Mouse (Mus musculus): ENCODE measurements around the gene Atp5g2. TPM values are rescaled to one million over a fixed set of nuclear protein-coding genes. Genes with fewer than 3 reads are reported as not detected.

Atp5g2 gene
- polyA plus RNA-seq, 1 experiment from 2014 or later = 56.4 TPM

DNA sequence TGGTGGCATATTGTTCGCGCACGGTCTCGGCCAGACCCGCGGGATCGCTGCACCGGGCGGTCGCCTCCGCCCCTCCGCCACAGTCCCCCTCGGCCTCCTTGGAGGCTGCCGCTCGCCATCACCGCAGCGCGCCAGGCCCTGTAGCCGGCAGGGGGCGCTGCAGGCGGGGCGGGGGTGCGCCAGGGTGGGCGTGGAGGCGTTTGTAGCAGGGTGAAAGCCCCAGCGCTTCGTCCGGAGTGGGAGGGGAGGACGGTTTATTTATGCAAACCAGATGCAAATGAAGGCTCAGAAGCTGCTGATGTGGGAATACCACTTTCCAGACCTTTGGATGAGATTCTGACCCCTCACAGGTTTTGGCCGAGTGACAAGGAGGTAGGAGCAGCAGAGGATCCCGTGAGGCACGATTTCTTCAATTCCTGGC is 20.8 kb upstream of the Atp5g2 start:
- Histone ChIP-seq H3K36me3 (no peaks in the 10 kb centered on the region), H3K4me2 (peak overlapping the region; percentile 71), H3K4me1 (replicated peaks) (peaks cover 36% of the 10 kb centered on the region), H3K9ac (peak overlapping the region; percentile 73), H3K27ac (peak overlapping the region; percentile 85), H3K9me3 (no peaks in the 10 kb centered on the region), H3K27me3 (peaks cover 70% of the 10 kb centered on the region), H3K4me3 (peak overlapping the region; percentile 47)
- peak; percentile 74 for ATAC-seq (ENCODE audit: low FRiP score)
- WGBS = under 1% methylated on average over 32 of the region's 32 CpGs

- Histone ChIP-seq H3K27ac (peak overlapping the region; percentile 85), H3K27me3 (peaks cover 68% of the 10 kb centered on the region)
- peak; percentile 41; the same call in 1 of the 2 replicates for ATAC-seq (ENCODE audit: low FRiP score)
Measured at GRCm38 (mm10) chr15:102692321-102692804, 20.2 kb upstream of the Atp5g2 start.

DNA sequence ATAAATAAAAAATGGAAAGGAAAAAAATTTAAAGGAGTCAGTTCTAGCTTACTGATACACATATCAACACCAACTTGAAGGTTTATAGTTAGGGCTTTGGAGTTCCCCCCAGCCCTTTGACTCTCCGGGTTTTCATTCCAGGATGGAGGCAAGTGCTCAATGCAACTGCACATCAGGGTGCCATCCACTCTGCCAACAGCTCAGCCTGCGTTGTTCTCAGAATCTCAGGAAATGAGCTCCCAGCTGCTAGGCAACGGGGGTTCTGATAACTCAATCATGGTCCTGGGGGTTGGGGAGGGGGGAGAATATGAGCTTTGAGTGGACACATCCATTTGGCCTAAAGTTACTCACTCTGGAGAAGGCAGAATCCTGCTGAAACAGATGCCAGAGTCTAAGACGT is 13.6 kb upstream of the Atp5g2 start:
- no peak overlapping the region for H3K4me3 ChIP-seq
- peaks cover 40% of the 10 kb centered on the region for H3K27me3 ChIP-seq
- peak; percentile 49; the same call in 1 of the 2 replicates for ATAC-seq (ENCODE audit: low FRiP score)
- no peak overlapping the region for H3K27ac ChIP-seq
- H3K4me1 ChIP-seq (replicated peaks) = peaks cover 18% of the 10 kb centered on the region
- 6% methylated on average over 4 of the region's 4 CpGs for WGBS
- no peak overlapping the region for H3K4me2 ChIP-seq
- H3K9ac ChIP-seq = no peak overlapping the region
- H3K9me3 ChIP-seq = no peaks in the 10 kb centered on the region
- H3K36me3 ChIP-seq = no peaks in the 10 kb centered on the region

More at GRCm38 (mm10) chr15:102692321-102692804, 20.2 kb upstream of the Atp5g2 start:
- H3K4me1 ChIP-seq (replicated peaks) = peaks cover 36% of the 10 kb centered on the region
- peak overlapping the region; percentile 47 for H3K4me3 ChIP-seq
- H3K4me2 ChIP-seq = peak overlapping the region; percentile 71
- H3K9ac ChIP-seq = peak overlapping the region; percentile 73
- 2% methylated on average over 26 of the region's 26 CpGs for WGBS
- no peaks in the 10 kb centered on the region for H3K9me3 ChIP-seq
- H3K36me3 ChIP-seq = no peaks in the 10 kb centered on the region

DNA sequence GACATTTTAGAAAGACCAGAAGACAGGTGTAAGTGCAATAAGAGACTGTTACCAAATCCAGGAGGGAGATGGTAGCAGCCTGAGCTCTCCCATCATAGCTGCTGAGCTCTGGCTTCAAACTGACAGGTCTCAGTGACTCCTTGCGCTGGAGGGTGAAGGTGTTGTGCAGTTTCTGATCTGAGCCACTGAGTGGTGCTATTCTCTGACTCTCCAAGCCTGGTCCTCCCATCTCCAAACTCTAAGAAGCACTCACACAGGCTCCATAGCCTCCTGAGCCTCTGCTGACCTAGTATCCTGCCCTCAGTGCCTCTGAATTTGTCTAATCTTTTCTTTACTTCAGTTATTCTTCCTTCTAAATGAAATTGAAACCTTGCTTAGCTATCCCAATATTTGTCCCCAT is 11.5 kb upstream of the Atp5g2 start:
- peaks cover 18% of the 10 kb centered on the region for H3K4me1 ChIP-seq (replicated peaks)

DNA sequence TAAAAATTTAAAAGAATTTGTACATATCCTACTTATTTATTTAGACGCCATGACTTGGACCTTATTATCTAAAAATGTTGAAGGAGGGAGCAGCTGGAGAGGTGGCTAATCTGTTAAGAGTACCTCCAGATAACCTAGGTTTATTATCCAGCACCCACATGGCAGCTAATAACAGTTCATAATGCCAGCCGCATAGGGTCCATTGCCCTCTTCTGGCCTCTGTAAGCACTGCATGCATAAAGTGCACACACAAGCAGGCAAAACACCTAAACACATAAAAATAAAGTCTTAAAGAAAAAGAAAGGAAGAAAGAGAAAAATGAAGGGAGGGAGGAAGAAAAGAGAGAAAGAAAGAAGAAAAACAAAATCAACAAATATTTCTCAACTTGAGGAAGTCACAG is 4.2 kb upstream of the Atp5g2 start:
- no peaks in the 10 kb centered on the region for H3K27me3 ChIP-seq
- no peak overlapping the region for H3K9ac ChIP-seq
- ATAC-seq (ENCODE audit: low FRiP score) = no peak
- WGBS = 94% methylated on average over 2 of the region's 2 CpGs
- H3K27ac ChIP-seq = no peak overlapping the region
- peaks cover 21% of the 10 kb centered on the region for H3K4me1 ChIP-seq (replicated peaks)
- no peaks in the 10 kb centered on the region for H3K9me3 ChIP-seq
- no peak overlapping the region for H3K4me3 ChIP-seq
- no peaks in the 10 kb centered on the region for H3K36me3 ChIP-seq
- H3K4me2 ChIP-seq = no peak overlapping the region

More for the DNA sequence above, 11.5 kb upstream of the Atp5g2 start:
- H3K4me3 ChIP-seq = no peak overlapping the region
- WGBS = 14% methylated on average over 1 of the region's 1 CpGs
- H3K36me3 ChIP-seq = no peaks in the 10 kb centered on the region
- no peak overlapping the region for H3K27ac ChIP-seq
- H3K27me3 ChIP-seq = peaks cover 28% of the 10 kb centered on the region
- no peaks in the 10 kb centered on the region for H3K9me3 ChIP-seq
- no peak overlapping the region for H3K4me2 ChIP-seq
- ATAC-seq (ENCODE audit: low FRiP score) = no peak
- no peak overlapping the region for H3K9ac ChIP-seq

DNA sequence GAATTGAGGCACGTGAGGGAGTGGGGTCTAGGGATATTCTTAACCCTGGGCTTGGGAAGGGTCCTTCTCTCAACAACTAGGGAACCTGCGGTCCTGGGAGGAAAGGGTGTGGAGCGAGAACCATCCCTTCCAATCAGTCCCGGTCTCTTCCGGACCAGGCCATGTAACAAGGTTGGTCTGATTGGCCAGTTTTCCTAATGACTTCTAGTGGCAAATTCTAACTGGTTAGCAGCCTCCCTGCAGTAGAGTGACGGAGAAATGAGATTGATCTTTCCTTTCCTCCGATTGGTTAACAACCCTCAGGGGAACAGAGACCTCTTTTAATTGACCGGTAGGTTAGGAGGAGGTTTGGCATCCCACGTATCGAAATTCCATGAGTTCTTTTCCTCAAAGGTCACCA is 1.4 kb upstream of the Atp5g2 start:
- peaks cover 33% of the 10 kb centered on the region for H3K4me1 ChIP-seq (replicated peaks)
- H3K9me3 ChIP-seq = no peaks in the 10 kb centered on the region
- WGBS = 3% methylated on average over 10 of the region's 10 CpGs
- peak overlapping the region; percentile 98 for H3K27ac ChIP-seq
- H3K9ac ChIP-seq = peak overlapping the region; percentile 40; the same call in 1 of the 2 replicates
- peak overlapping the region; percentile 22 for H3K4me3 ChIP-seq
- no peaks in the 10 kb centered on the region for H3K36me3 ChIP-seq
- peak; percentile 64 for ATAC-seq (ENCODE audit: low FRiP score)
- H3K27me3 ChIP-seq = no peaks in the 10 kb centered on the region
- peak overlapping the region; percentile 73 for H3K4me2 ChIP-seq

DNA sequence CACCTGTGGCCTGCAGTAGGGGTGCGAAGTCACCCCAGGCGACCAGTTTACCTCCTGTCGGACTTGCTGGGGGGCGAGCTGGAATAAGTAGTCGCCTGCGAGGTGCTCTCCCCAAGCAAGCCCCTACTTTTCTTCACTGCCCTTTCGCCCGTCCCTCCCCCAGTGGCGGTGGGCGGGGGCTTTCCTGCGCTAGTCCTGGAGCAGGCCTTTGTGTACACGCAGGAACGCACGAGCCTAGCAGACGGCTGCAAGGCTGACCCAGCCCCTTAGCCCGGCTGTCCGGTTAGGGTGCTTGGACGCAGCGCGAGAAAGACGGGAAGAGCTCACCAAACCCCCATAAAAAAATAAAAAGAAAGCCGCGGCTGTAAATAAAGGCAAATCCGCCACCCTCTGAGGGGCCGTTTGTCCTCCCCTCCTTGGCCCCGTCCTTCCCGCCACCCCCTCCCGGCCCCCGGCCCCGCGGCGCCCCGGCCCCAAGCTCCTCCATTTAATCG is 384 bp downstream of the Atp5g2 start:
- Histone ChIP-seq H3K9ac (peak overlapping the region; percentile 90), H3K27ac (peak overlapping the region; percentile 98), H3K36me3 (peaks cover 12% of the 10 kb centered on the region), H3K4me1 (replicated peaks) (peaks cover 33% of the 10 kb centered on the region), H3K9me3 (no peaks in the 10 kb centered on the region), H3K4me2 (peak overlapping the region; percentile 73), H3K4me3 (peak overlapping the region; percentile 48), H3K27me3 (no peaks in the 10 kb centered on the region)
- peak; percentile 59 for ATAC-seq (ENCODE audit: low FRiP score)
- under 1% methylated on average over 33 of the region's 34 CpGs for WGBS

GRCm38 (mm10) chr15:102670767-102671575 is 1.2 kb downstream of the Atp5g2 start:
- Histone ChIP-seq H3K27me3 (no peaks in the 10 kb centered on the region), H3K4me3 (peak overlapping the region; percentile 69), H3K4me2 (peak overlapping the region; percentile 77), H3K9me3 (no peaks in the 10 kb centered on the region), H3K9ac (peak overlapping the region; percentile 94), H3K36me3 (peaks cover 20% of the 10 kb centered on the region), H3K4me1 (replicated peaks) (peaks cover 33% of the 10 kb centered on the region), H3K27ac (peak overlapping the region; percentile 98)
- WGBS = under 1% methylated on average over 53 of the region's 53 CpGs
- ATAC-seq (ENCODE audit: low FRiP score) = peak; percentile 89

DNA sequence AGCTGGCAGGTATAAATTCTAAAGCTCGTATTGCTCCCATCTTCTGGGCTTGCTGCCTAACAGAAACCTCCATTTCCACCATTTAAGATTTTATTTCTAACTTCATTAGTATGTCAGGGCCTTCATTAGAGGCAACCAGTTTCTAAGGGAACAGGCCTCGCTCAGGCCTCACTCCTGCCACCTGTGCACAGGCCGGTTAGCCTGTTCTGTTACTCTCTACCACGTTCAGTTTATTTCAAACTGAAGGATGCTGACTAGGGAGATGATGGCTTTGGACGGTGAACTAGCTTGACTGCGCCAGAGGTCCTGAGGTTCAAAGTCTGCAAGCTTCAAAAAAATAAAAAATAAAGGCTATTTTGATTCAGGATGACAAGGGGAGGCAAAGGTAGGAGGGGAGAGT is 1.9 kb downstream of the Atp5g2 start:
- peak overlapping the region; percentile 93 for H3K27ac ChIP-seq
- peak overlapping the region; percentile 77 for H3K4me2 ChIP-seq
- WGBS = 11% methylated on average over 6 of the region's 6 CpGs
- peaks cover 26% of the 10 kb centered on the region for H3K36me3 ChIP-seq
- H3K9ac ChIP-seq = peak overlapping the region; percentile 94
- H3K4me3 ChIP-seq = peak overlapping the region; percentile 69
- ATAC-seq (ENCODE audit: low FRiP score) = 0 out of 2 replicates have a peak, but pooled peaks have one; percentile 6
- peaks cover 33% of the 10 kb centered on the region for H3K4me1 ChIP-seq (replicated peaks)
- H3K9me3 ChIP-seq = no peaks in the 10 kb centered on the region
- H3K27me3 ChIP-seq = no peaks in the 10 kb centered on the region

GRCm38 (mm10) chr15:102669571-102669970 is 2.6 kb downstream of the Atp5g2 start:
- Histone ChIP-seq H3K4me3 (no peak overlapping the region), H3K9ac (0 out of 2 replicates have a peak overlapping the region, but pooled peaks have one; percentile 21), H3K4me2 (peak overlapping the region; percentile 77), H3K4me1 (replicated peaks) (peaks cover 33% of the 10 kb centered on the region), H3K27ac (no peak overlapping the region), H3K27me3 (no peaks in the 10 kb centered on the region), H3K9me3 (no peaks in the 10 kb centered on the region), H3K36me3 (peaks cover 33% of the 10 kb centered on the region)
- no peak for ATAC-seq (ENCODE audit: low FRiP score)
- WGBS = 88% methylated on average over 8 of the region's 8 CpGs

- WGBS = 51% methylated on average over 4 of the region's 4 CpGs
- Histone ChIP-seq H3K36me3 (peaks cover 70% of the 10 kb centered on the region), H3K4me3 (no peak overlapping the region), H3K27ac (no peak overlapping the region), H3K4me2 (no peak overlapping the region), H3K9me3 (no peaks in the 10 kb centered on the region), H3K4me1 (replicated peaks) (peaks cover 11% of the 10 kb centered on the region), H3K9ac (no peak overlapping the region), H3K27me3 (no peaks in the 10 kb centered on the region)
- no peak for ATAC-seq (ENCODE audit: low FRiP score)
Measured at GRCm38 (mm10) chr15:102665494-102665893, 6.7 kb downstream of the Atp5g2 start.

DNA sequence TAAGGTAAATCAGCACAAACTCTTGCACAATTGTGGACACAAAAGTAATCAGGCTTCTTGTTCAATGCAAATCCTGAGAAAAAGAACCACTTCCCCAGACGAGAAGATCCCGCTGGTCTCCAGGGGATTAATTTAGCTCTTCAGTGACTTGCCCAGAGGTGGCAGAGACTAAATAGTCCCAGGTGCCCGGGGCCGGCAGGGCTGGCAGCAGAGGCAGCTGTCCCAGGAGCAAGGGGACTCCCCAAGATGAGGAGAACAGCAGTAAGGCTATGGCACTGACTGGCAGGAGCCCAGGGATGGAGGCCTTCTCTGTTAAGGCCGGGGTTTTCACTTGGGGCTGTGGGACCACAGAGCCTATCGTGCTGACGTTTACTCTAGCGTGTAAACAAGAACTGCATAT is 8.3 kb downstream of the Atp5g2 start:
- Histone ChIP-seq H3K27me3 (no peaks in the 10 kb centered on the region), H3K9ac (no peak overlapping the region), H3K9me3 (no peaks in the 10 kb centered on the region), H3K4me2 (no peak overlapping the region), H3K36me3 (peaks cover 73% of the 10 kb centered on the region), H3K27ac (no peak overlapping the region), H3K4me1 (replicated peaks) (no peaks in the 10 kb centered on the region), H3K4me3 (no peak overlapping the region)
- ATAC-seq (ENCODE audit: low FRiP score) = no peak
- 90% methylated on average over 8 of the region's 8 CpGs for WGBS

All from hindbrain, embryonic 13.5 days (tissue).